Mouse (Mus musculus) lung, postnatal 25 days (tissue): ENCODE results near the gene Kcnip1.

Experiments used
- DNase-seq: peaks from one replicate; pipeline ENCODE4 v3.0.0; 2022; ENCODE audit warnings: low spot score

Kcnip1 gene

DNA sequence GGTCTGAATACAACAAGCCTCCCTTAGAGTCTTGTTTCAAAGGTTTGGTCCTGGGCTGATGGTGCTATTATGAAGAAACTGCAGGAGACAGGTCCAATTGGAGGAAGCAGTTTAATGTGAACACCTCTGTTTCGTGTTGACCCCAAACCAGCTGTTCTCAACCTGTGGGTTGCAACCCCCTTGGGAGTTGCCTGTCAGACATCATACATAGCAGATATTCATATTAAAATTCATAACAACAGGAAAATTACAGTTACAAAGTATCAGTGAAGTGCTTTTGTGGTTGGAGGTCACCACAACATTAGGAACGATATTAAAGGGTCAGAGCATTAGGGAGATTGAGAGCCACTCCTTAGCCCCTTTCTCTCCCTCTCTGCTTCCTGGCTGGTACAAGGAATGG, 91.2 kb downstream of the Kcnip1 start:
- no peak for DNase-seq

DNA sequence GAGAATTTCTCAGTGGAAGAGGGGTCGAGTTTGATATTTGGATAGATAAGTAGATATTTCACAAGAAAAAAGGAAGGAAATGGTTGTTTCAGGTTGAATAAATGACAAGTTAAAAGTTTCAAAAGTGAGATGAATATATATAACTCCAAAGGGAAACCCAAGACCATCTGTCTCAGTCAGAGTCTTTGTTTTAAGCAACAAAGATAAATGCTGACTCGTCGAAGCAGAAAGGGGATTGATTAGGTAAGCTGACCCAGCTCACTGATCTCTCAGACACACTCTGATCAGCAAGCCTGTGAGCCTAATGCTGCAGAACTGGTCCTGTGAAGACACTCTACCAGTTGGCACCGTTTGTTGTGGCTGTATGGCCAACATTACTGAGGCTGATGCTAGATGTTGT, 101.9 kb downstream of the Kcnip1 start:
- DNase-seq = no peak

DNA sequence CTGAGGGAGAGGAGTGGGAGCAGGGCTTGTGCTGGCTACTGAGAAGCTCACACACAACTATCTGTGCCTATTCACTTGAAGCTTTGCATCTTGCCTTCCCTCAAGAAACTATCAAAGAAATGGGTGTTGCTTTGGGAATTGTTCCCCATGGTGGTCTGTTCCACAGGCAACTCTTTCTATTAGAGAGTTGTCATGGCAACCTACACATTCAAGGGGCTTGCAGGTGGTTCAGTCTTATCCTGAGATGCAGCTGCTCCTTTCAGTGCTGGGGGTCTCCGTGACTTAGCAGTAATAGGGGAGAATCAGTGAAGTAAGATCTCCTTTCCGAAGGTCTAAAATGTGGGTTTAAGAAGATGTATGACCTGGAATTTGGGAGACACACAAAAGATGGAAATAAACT, 102.6 kb downstream of the Kcnip1 start:
- DNase-seq = no peak

DNA sequence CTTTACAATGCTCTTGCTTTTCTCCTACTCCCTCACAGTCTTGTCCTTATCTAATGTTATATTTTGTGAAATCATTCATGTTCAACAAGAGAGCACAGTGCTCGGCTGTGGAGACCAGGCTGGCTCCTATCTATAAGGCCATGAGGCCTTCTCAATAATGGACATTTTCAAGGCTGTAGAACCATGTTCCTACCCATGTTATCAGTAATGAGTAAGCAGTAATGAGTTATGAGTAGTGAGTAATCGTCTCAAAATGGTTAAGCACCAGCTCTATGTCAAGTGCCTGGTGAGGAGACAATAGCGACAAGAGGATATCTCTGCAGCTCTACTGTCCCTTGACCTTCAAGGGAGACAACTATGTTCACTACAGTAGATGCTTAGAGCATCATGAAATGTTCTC, 105.3 kb downstream of the Kcnip1 start:
- DNase-seq = no peak

DNA sequence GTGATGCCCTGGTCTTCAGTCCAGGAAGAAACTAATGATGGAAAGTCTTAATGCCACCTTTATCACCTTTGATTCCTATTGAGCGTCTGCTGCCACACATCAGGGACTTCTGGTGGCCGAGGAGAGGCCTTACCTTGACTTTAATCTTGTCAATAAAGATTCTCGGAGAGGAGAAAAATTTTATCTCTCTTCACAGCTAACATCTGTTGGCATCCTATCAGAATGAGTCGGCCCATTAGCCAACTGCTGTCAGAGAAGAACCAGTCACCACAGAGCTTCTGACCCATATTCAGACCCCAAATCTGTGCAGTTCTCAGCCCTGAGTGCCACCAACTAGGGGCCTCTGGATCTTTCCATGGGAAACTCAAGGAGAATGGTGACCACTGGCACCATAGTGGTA, 107.0 kb downstream of the Kcnip1 start:
- DNase-seq = no peak

DNA sequence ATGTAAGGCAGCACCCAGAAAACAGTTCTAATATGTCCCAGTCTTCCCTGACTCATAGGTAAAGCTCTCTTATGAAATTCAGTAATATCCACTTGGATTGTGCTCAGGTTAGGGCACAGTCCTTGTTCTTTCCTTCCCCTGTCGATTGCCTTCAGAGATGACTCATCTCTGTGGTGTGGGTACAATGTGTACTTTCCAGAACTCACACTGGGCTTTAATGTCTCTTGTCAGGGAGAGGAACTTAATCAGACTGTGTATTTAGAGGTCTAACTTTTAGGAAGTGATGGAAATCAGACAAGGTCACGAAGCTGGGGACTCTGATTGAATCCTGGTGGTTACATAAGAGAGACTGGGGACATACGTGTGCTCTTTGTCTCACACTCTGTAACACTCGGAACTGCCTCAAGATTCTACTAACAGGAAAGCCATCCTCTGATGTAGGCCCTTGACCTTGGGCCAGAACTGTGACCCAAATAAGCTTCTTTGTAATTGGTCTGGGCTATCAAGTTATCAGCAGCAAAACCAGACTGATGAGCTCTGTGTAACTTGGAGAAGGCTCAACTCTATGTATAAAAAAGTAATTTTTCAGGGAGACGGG, 110.1 kb downstream of the Kcnip1 start:
- DNase-seq = no peak

DNA sequence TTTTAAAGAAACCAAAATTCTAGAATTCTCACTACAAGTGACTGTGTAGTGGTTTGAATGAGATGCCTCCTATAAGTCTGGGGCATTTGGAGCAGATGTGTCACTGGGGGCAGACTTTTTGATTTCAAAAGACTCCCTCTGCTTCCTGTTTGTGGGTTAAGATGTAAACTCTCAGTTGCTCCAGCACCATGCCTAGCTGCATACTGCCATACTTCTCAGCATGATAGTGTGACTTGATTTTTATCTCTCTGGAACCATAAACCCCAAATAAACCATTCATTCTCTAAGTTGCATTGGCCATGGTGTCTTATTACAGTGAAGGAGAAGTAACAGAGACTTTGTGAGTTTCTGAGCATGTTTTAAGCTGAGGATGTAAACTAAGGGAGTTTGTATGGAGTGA, 118.0 kb downstream of the Kcnip1 start:
- no peak for DNase-seq

DNA sequence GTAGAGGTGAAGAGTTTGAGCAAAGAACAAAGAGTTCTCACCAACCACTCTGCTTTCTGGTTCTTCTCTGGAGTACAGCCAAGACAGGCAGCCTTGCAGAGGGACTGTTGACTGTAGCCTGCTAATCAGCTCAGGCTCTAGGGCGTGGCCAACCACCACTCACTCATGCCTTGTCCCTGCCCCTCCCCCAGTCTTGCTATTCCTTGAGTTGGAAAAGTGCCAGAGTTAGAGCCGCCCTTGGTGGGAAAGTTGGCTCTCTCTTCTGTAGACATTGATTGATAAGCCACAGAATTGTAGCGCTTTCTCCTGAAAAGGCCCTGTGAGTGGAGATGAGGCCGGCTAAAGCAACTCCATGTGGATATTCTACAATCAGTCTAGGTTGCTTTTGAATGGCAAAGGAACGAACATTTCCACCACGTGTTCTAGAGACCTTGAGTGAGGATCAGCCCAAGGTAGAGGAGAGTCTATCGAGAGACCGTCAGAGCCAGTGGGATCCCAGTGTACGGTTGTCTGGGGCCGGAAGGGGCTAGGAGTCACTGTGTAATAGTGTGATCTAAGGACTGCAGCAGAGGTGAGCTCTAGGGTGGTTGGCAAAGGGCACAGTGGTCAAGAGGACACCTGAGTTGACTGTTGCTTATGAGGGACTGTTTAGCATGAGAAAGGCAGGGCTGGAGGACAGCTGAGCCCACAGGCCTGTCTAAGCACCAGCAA, 119.7 kb downstream of the Kcnip1 start:
- peak; percentile 53 for DNase-seq

DNA sequence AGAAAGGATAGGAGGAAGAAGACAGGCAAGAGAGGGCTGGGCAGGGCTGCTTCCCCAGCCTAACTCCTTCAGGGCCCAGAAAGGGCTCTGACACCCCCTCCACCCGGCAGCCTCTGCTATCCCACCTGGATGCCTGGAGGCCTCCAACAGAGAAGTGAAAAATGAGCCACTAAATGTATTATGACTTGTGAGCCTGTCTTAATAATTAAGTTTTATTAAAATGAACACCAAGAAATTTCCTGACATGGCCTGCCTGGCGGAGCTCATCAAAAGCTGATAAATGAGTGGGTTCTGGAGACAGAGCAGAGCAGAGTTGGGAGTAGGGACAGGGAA, 120.3 kb downstream of the Kcnip1 start:
- no peak for DNase-seq

DNA sequence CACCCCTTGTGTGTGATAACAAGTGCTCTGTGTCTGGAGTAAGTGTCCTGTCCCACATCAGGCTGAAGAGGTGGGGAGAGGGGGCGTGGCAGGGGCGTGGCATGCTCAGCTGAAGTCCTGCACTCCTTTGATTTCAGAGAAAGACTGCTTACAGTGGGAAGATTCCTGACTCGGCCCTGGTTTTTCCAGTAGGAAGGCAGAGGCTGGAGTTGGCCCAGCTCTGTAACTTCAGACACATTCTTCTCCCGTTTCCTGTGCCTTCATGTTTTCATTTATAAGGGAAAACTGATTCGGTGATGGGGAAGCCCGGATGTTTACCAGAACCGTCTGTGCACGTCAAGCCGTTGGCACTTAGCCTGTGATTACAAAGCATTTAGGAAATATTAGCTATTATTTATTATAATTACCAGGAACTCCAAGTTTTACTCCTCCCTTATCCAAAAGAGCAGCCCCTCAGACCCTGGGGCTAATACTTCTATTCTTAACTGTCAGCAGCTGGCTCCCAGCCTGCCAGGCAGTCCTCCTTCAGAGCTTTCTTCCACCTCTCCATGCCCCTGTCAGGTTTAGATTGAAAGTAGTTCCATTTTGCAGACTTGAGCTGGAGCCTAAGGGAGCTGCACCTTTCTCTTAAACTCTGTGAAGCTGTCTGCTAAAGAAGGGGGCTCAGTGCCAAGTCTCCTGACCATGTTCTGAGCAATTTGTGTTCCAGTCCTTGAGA, 120.8 kb downstream of the Kcnip1 start:
- DNase-seq = peak; percentile 32

DNA sequence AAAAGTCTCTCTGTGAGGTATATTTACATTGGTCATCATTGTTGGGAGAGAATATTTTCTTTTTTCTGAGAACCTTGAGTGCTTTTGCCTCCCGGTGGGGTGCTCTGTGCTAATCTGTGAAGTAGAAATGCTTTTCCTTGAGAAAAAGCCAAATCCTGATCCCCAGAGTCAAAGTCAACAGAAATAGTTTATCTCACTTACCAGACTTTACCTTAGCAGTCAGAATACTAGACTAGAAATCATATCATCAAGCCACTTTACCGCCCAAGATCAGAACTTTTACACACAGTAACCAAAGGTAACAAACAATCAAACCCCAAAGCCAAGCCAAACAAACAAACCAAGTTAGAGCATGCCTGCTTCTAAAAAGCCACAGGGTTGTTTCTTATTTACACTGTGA, 122.7 kb downstream of the Kcnip1 start:
- DNase-seq = no peak

DNA sequence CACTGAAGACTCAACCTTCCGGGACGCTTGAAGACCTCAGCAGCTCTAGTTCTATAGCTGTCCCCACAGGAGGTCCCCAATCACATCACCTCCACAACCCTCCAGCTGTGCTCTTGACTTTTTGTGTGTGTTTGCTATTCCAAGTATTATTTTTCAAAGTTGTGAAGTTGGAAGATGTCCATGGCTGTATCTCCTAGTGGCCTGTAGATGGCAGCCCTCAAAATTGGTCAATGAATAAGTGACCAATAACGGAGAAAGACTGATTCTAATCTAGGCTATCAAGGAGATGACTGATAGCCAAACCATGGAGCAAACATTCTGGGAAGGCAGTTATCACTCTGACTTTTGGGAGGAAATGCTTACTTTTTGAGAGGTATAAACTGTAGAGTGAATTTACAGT, 123.4 kb downstream of the Kcnip1 start:
- DNase-seq = no peak

DNA sequence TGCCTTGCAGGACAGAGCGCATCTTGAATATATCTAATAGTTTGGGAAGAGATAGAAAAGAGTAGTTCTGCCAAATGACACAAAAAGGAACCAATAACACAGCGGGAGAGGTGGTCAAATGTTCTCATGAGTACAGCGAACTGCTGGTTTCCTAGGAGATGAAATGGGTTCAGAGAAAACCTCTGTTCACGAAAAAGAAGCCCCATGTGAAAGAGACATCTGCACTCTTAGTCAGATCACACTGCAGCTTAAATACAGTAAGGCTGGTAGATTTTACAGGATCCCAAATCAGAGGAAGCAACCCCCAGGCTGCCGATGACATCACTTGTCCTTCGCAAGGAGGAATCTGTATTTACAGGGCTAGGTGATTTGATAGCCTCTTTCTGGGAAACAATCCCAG, 126.2 kb downstream of the Kcnip1 start:
- DNase-seq = no peak

DNA sequence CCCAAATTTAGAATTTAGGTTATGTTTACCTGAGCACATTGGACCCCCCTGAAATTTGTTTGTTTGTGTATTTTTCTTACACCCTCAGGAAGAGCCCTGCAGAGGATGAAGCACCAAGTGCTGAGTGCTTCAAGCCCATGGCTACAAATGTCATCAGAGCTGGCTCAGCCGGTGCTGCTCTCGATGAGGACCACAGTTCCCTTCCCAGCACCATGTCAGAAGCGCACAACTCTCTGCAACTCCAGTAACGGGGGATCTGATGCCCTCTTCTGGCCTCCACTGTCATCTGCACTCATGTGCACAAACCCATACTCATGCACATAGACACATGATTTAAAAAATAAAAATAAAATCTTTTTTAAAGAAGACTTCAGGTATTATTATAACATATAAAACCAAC, 128.7 kb downstream of the Kcnip1 start:
- no peak for DNase-seq

DNA sequence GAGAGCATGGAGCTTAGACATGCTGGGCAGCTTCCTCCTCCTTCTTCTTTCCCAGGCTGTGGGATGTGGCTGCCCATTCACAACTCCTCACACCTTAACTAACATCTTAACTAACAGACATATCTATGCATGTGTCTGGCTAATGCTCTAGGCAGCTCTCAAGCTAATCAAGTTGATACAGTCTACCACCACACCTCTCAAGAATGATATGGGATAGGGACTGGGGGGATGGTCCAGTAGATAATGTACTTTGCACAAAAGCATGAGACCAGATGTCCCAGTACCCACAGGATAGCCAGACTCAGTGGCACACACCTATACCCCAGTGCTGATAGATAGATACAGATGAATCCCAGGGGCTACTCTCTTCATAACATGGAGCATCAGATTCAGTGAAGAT, 131.1 kb downstream of the Kcnip1 start:
- DNase-seq = no peak

DNA sequence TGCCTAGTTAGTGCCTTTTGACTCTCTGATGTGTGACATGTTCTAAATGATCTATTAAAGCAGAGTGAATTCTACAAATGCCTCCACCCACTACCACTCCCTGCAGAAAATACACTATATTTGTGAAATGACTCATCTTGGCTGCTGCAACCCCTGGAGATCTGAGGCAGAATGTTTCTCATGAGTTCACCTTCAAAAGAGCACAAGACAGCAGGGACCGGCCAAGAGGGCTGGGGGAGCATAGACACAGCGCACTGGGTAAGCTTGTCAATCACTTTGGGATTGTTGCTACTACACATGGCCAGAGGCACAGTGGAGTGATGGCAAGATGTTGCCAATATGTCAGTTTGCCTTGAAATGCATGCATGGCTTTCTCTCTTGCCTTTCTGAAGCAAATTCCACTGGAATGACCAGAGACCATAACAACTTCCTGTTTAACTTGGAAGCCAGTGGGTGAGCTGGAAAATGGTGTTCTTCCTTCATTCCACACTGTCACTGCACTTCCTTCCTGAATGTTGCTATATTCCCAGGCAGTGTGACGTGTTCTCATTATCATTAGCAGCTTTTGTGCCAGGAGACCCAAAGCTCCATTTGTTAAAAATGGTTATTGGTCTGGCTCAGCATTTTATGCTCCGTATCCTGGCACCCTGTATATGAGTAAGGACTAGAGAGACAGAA, 131.9 kb downstream of the Kcnip1 start:
- no peak for DNase-seq

DNA sequence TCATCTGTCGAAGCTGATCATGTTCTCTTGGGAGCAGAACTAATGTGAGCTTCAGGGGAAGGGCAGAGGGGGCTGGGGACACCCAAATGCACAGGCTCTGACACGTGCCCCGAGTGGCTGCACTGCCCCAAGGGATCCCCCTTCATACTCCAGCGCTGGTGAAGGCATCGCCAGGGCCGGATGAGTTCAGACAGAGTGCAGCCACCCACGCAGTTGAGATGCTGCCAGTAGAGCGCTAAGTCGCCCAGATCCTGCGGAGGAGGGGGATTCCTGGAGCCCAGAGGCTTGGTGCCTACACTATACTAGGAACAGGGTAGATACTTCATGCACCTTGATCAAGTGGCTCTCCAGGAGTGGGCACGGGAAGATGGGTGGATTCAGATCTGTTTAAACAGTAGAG, 143.3 kb downstream of the Kcnip1 start:
- DNase-seq = no peak

DNA sequence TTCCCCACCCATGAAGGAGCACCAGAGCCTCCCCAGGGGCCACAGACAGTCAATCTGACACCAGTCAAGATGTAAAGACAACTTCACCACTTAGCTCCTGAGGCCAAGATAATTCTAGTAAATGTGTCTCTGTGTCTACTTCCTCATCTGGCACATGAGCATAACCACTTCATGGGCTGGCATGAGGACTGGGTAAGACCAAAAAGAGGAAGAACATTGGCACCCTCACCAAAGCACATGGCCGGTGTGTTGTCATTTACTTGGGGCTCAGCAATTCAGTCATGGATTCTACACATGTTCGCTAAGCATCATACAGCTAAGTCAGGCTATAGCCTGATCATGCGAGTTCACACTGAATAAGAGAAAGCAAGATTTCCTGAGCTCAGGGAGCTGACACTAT, 144.3 kb downstream of the Kcnip1 start:
- DNase-seq = no peak

DNA sequence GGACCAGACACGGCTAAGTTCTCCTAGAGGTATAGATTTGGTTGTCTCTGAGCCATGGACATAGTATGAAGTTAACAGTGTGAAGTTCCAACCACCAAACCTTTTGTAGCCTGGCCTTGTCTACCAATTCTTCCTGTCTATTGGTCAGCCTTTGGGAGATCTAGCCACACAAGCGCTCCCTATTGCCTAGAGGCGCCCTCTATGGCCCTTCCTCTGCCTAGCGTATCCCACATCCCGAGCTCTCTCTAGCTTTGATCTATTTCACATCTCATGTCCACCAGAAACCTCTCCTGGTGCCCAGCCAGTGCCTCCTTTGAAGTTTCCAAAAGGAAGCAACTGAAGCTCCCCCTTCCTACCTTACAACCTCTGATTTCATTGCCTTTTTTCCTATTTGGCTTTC, 147.0 kb downstream of the Kcnip1 start:
- DNase-seq = no peak

DNA sequence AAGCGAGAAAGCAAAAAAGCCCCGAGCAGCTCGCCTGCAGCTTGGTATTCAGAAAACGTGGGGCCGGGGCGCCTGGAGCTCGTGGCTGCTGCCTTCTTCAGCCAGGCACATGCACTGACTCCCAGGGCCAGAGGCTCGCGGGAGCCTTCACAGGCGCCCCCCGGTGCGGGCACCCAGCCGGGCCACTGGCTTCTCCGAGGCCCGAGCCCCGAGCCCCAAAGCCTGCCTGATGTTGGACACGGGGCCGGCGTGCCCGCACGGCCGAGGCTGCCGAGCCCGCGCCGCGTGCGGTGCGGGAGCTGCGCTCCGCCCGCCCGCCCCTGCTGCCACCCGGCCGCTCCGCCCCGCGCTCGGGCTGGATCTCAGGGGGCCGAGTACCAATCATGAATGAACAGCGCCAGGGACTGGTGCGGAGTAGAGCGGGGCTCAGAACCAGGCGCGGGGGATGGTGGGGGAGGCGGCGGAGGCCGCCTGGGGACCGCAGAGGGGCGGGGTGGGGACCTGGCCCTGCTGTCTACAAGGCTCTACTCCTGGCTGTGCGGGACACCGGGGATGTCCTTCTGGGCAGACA, 149.6 kb downstream of the Kcnip1 start:
- DNase-seq = no peak

DNA sequence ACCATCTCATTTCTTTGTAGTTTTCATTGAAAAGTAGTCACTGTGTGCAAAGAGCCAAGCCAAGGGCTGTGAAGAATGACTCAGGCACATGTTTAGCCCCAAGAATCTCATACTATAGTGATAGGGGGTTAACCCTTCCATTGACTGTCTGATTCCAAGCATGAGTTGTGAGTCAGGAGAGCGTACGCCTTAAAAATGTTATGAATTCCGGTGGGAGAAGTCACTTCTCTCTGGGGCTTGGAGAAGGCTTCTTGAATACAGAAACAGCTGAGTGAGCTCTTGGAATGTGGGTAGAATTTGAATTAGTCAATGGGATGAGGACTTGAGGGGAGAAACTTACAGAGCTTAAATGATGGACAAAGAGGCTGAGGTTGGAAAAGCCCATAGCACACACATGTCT, 153.9 kb downstream of the Kcnip1 start:
- no peak for DNase-seq

DNA sequence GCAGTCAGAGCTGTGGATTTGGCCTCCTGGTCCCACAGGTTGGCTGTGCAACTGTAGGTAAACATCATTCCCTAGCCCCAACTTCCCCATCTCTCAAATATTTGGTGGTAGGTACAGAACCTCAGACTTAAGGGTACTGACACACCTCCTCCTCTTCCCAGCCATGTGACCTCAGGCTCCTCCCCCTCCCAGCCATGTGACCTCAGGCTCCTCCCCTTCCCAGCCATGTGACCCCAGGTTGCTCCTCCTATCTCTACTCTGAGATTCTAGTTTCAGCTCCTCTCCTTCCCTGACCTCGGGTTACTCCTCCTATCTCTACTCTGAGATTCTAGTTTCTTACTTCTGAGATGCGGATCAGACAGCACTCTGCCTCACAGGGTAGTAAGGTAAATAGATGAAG, 163.2 kb downstream of the Kcnip1 start:
- DNase-seq = no peak

DNA sequence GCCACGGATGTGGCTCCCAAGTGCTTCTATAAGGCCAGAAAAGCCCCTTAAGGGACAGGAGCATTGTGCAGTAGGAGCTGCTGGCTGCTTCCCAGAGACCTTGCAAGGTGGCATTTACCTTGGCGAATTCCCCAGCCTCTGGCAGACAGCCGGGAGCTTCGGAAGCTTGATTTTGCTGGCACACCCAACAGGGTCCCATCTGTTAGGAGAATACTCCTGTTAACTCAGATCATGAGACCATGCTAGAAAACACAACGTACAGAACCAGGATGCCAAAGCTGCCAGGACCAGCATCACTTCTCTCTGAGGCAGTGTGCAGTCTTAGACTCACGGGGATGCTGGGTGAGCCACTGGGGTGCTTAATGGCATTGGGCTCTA, 165.1 kb downstream of the Kcnip1 start:
- no peak for DNase-seq
